Mouse (Mus musculus) hindbrain, embryonic 11.5 days (tissue): ENCODE results near the gene 1700020N01Rik. TPM values are rescaled to one million over a fixed set of nuclear protein-coding genes. Genes with fewer than 3 reads are reported as not detected.

Experiments
- ATAC-seq: fragments of 200-750 bp; cut with Nextera tagmentation; 2 replicates; pipeline ENCODE4 v1.8.0; 2017; ENCODE audit warnings: mild to moderate bottlenecking, moderate TSS enrichment, moderate library complexity; ENCODE audit not compliant: low FRiP score
- DNase-seq: peaks from one replicate; pipeline ENCODE4 v3.0.0-alpha.2; 2015; ENCODE audit warnings: low spot score
- H3K27ac ChIP-seq: fragments of 300-500 bp; sonication (generic); 2 replicates; pipeline ENCODE4 v1.5.1; 2014; ENCODE audit warnings: mild to moderate bottlenecking, low read depth, low read length
- H3K27me3 ChIP-seq: fragments of 300-500 bp; sonication (generic); 2 replicates; pipeline ENCODE4 v1.6.1; 2014; ENCODE audit warnings: mild to moderate bottlenecking, low read length, moderate library complexity, mixed read lengths; ENCODE audit not compliant: control insufficient read depth, insufficient read depth
- H3K36me3 ChIP-seq: fragments of 300-500 bp; sonication (generic); 2 replicates; pipeline ENCODE4 v1.6.1; 2014; ENCODE audit warnings: mild to moderate bottlenecking, low read length, moderate library complexity, mixed read lengths; ENCODE audit not compliant: control insufficient read depth, insufficient read depth
- H3K4me1 ChIP-seq: fragments of 300-500 bp; sonication (generic); replicated peaks from 2 replicates; pipeline ENCODE4 v1.6.1; 2014; ENCODE audit warnings: low read length, mixed read lengths; ENCODE audit not compliant: control insufficient read depth, insufficient read depth
- H3K4me2 ChIP-seq: fragments of 300-500 bp; sonication (generic); replicated peaks from 2 replicates; pipeline ENCODE4 v1.6.1; 2014; ENCODE audit warnings: mild to moderate bottlenecking, low read depth, low read length
- H3K4me3 ChIP-seq: fragments of 300-500 bp; sonication (generic); 2 replicates; pipeline ENCODE4 v1.5.1; 2014; ENCODE audit warnings: low read depth, low read length
- H3K9ac ChIP-seq: fragments of 300-500 bp; sonication (generic); 2 replicates; pipeline ENCODE4 v1.6.1; 2014; ENCODE audit warnings: low read depth, low read length
- H3K9me3 ChIP-seq: fragments of 300-500 bp; sonication (generic); 2 replicates; pipeline ENCODE4 v1.6.1; 2016; ENCODE audit warnings: low read length; ENCODE audit not compliant: control insufficient read depth
- WGBS: fragments of 180-500 bp; shearing (Covaris S2); extraction: QIAGEN DNeasy Blood & Tissue Kit; methylation state at CpG from one replicate; pipeline ENCODE4 v1.1.7; 2014; 5-methylcytosine and 5-hydroxymethylcytosine counted together
- polyA plus RNA-seq: library from polyadenylated mRNA; unstranded; fragments of >200 nt; fragmentation: Nextera tagmentation; extraction: Ambion mirVana; gene quantifications from 2 replicates; pipeline ENCODE4 v1.2.1, GENCODE M21; 2014

1700020N01Rik gene
- polyA plus RNA-seq, 1 experiment from 2014 or later, result not detected

DNA sequence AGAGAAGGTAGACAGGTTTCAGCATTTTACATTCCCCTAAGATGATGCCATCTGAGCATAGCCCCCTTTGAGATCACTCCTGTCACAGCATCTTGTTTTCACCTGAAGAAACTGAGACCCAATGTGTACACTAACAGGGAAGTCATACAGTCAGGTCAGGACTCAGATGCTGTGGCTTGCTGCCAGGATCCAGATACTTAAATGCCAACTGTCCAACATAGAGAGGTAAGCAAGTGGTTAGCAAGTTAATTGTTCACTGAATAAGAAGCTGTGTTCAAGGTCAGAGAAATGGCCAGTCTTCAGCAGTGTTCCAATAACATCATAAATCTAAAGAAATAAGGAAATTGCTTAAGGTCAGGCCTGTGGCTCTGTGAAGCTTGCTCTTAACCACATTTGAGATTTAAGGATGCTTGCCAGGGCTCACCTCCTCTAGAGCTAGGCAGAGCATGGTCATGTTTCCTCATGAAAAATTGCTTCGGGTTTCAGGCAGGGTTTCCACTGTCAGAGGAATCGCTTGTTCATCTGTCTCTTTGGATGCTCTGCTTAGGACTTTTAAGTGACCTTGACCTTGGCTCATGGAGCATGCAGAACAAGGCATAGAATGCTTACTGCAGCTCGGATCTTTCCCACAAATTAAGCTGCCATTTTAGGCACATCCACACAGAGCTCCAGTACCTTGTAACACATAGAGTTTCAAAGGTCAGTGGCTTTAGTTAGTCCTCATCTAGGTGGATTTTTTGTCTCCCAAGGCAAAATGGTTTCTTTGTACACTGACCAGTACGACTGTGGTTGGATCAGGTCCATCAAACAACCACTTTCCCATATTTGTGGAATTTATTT is 20.3 kb downstream of the 1700020N01Rik start:
- ATAC-seq (no peak), DNase-seq (no peak)
- Histone ChIP-seq H3K27me3 (no peaks in the 10 kb centered on the region), H3K9me3 (no peaks in the 10 kb centered on the region), H3K4me1 (no peaks in the 10 kb centered on the region), H3K36me3 (no peaks in the 10 kb centered on the region), H3K4me3 (no peak overlapping the region), H3K4me2 (no peak overlapping the region), H3K27ac (no peak overlapping the region), H3K9ac (no peak overlapping the region)
- WGBS, result 82% methylated on average over 4 of the region's 4 CpGs

- DNase-seq (no peak), ATAC-seq (no peak)
- Histone ChIP-seq H3K4me3 (no peak overlapping the region), H3K4me1 (no peaks in the 10 kb centered on the region), H3K27me3 (no peaks in the 10 kb centered on the region), H3K9ac (no peak overlapping the region), H3K36me3 (no peaks in the 10 kb centered on the region), H3K9me3 (no peaks in the 10 kb centered on the region), H3K27ac (no peak overlapping the region), H3K4me2 (no peak overlapping the region)
- WGBS, result 86% methylated on average over 1 of the region's 1 CpGs
Observed at GRCm38 (mm10) chr10:21614520-21614919, 21.6 kb downstream of the 1700020N01Rik start.

DNA sequence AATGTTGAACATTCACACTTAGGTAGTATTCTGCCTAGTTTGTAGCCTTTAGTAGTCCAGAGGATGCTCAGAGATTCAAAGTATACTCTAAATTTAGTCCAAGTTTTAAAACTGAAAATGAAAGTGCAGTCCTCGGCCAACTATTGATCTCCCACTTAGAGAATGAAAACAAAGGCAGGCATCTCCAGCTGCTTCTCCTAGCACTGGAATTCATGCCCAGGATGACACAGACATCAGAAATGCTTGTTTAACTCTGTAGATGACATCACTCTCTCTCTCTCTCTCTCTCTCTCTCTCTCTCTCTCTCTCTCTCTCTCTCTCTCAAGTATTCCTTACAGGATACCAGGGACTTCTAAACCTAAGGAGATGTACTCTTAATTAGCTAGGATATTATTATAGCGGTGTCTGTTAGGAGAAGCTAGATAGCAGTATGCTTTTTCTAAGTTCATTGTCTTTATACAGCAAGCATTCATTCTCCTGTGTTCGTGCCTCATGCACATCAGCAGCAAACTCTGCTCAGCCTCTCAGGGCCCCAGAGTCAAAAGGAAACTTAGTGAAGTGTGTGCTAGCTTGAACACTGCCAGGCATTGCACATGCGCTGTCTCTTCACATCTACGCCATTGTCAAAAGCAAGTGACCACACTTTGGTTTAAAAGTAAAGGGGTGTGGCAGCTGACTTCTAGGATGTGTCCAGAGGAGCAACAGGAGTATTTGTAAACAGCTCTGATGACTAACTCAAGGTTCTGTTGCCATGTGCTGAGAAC is 26.0 kb downstream of the 1700020N01Rik start:
- no peak for ATAC-seq

GRCm38 (mm10) chr10:21622065-21622464 is 29.1 kb downstream of the 1700020N01Rik start:
- no peaks in the 10 kb centered on the region for H3K9me3 ChIP-seq
- no peak for ATAC-seq
- 89% methylated on average over 7 of the region's 7 CpGs for WGBS

More for the DNA sequence above, 26.0 kb downstream of the 1700020N01Rik start:
- no peak for DNase-seq
- Histone ChIP-seq H3K27ac (no peak overlapping the region), H3K4me3 (no peak overlapping the region), H3K9ac (no peak overlapping the region), H3K9me3 (no peaks in the 10 kb centered on the region), H3K4me1 (no peaks in the 10 kb centered on the region), H3K27me3 (no peaks in the 10 kb centered on the region), H3K36me3 (no peaks in the 10 kb centered on the region), H3K4me2 (no peak overlapping the region)
- WGBS, result 78% methylated on average over 5 of the region's 5 CpGs

GRCm38 (mm10) chr10:21628555-21628954 is 35.6 kb downstream of the 1700020N01Rik start:
- ATAC-seq, result no peak
- H3K4me1 ChIP-seq, result no peaks in the 10 kb centered on the region
- no peak overlapping the region for H3K4me3 ChIP-seq
- H3K9ac ChIP-seq, result no peak overlapping the region
- 78% methylated on average over 5 of the region's 5 CpGs for whole genome bisulfite sequencing
- no peak overlapping the region for H3K4me2 ChIP-seq
- no peak overlapping the region for H3K27ac ChIP-seq
- H3K36me3 ChIP-seq, result no peaks in the 10 kb centered on the region
- no peak for DNase-seq
- no peaks in the 10 kb centered on the region for H3K9me3 ChIP-seq
- H3K27me3 ChIP-seq, result no peaks in the 10 kb centered on the region

More at GRCm38 (mm10) chr10:21622065-21622464, 29.1 kb downstream of the 1700020N01Rik start:
- no peak overlapping the region for H3K27ac ChIP-seq
- no peaks in the 10 kb centered on the region for H3K36me3 ChIP-seq
- no peak overlapping the region for H3K9ac ChIP-seq
- H3K27me3 ChIP-seq, result no peaks in the 10 kb centered on the region
- no peak overlapping the region for H3K4me2 ChIP-seq
- DNase-seq, result no peak
- no peaks in the 10 kb centered on the region for H3K4me1 ChIP-seq
- no peak overlapping the region for H3K4me3 ChIP-seq

DNA sequence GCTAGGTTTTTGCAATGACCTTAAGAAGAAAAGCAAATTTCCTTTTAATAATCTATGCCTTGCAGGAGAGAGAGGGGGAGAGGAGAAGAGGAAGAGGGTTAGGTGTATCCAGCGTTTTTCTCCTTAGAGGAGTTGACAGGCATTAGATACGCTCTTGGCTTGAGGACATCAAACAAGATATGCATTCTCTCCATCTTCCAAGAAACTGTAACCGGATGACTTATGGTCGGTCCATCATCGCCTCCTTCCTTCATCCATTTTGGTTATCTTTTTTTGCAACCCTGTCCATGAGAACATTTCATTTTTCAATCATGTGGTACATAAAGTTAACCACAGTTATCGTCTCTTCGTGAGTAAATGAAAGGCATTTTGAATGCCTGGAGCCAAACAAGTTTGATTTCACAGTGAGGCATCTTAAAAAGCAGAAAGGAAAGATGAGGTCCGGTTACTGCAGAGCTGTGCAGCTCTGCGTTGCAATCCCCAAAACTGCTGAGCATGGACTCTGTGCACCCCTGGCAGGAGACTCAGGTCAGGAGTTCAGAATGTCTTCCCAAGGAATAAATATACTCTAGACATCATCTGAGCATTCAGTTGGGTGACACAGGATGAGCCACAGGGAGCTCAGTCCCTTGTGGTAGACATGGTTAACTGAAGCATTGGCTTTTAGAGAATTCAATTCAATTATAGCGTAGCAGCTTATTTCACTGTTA is 36.2 kb downstream of the 1700020N01Rik start:
- no peak for DNase-seq
- H3K4me3 ChIP-seq, result no peak overlapping the region
- no peaks in the 10 kb centered on the region for H3K9me3 ChIP-seq
- no peaks in the 10 kb centered on the region for H3K27me3 ChIP-seq
- no peaks in the 10 kb centered on the region for H3K4me1 ChIP-seq
- H3K27ac ChIP-seq, result no peak overlapping the region
- H3K4me2 ChIP-seq, result no peak overlapping the region
- no peak for ATAC-seq
- 85% methylated on average over 10 of the region's 10 CpGs for WGBS
- H3K9ac ChIP-seq, result no peak overlapping the region
- no peaks in the 10 kb centered on the region for H3K36me3 ChIP-seq

DNA sequence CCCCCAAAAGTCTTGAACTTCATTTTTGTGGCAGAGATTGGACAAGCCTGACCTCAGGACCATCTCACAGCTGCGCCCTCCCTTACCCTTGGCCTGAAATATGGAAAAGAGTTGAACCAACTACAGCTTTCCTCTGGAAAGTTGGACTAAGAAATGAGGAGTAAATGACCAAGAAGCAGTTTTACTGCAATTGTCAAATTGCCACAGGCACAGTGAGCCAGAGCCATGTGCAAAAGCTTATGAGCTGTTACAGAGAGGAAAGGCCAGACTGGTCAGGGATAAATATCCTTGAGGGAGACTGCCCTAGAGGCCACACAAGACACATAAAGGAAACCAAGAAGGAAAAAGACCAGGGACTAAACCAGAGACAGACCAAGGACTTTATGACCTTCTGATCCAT is 38.5 kb downstream of the 1700020N01Rik start:
- Histone ChIP-seq H3K4me1 (no peaks in the 10 kb centered on the region), H3K27ac (no peak overlapping the region), H3K9me3 (no peaks in the 10 kb centered on the region), H3K9ac (no peak overlapping the region), H3K27me3 (no peaks in the 10 kb centered on the region), H3K4me3 (no peak overlapping the region), H3K4me2 (no peak overlapping the region), H3K36me3 (no peaks in the 10 kb centered on the region)
- DNase-seq, result no peak
- WGBS, result 86% methylated on average over 1 of the region's 1 CpGs
- ATAC-seq, result no peak

DNA sequence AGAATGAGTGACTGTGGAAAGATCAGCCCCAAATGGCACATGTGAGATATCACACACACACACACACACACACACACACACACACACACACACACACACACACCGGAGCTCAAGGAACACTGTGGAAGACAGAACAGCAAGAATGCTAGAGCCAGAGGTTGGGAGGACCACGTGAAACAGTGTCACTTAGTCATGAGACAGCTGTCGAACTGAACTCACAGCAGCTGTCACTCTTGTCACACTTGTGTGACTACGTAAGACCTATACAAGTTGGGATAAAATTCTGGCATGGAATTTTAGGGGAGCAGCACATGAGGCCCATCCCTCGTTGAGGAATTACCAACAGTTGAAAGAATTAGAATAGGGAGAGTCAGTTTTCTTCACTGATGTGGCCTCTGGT is 39.7 kb downstream of the 1700020N01Rik start:
- H3K36me3 ChIP-seq, result no peaks in the 10 kb centered on the region
- H3K9ac ChIP-seq, result no peak overlapping the region
- ATAC-seq, result no peak
- no peak overlapping the region for H3K4me2 ChIP-seq
- DNase-seq, result no peak
- H3K9me3 ChIP-seq, result no peaks in the 10 kb centered on the region
- WGBS, result 68% methylated on average over 5 of the region's 5 CpGs
- H3K27me3 ChIP-seq, result no peaks in the 10 kb centered on the region
- no peak overlapping the region for H3K27ac ChIP-seq
- H3K4me3 ChIP-seq, result no peak overlapping the region
- H3K4me1 ChIP-seq, result no peaks in the 10 kb centered on the region
